Mouse (Mus musculus) gastrocnemius, adult 18-20 months (tissue): ENCODE results near the gene Kansl2. TPM values are rescaled to one million over a fixed set of nuclear protein-coding genes. Genes with fewer than 3 reads are reported as not detected.

ENCODE experiments used
- DNase-seq: peaks from one replicate; pipeline ENCODE4 v3.0.0; 2021; ENCODE audit warnings: low spot score
- long read RNA-seq, 2 experiments: library from polyadenylated mRNA; stranded (forward); transcript quantifications; one replicate each; pipeline ENCODE4 v2.0.0; 2021
- total RNA-seq, 2 experiments: library from RNA; stranded (reverse); gene quantifications; 2 replicates each; pipeline ENCODE4 v1.2.3; 2021

The Kansl2 gene
- total RNA-seq: 10 to 100 TPM; 60.8 to 60.9 TPM
- long read RNA-seq, experiment 1, transcript Kansl2-204 (10 exons, 3,596 nt): major isoform, 104 of 210 reads
- long read RNA-seq, experiment 1, transcript Kansl2-202 (10 exons, 2,324 nt): minor isoform, 50 of 210 reads
- long read RNA-seq, experiment 1, partial matches to known transcripts: 14 of 210 reads
- long read RNA-seq, experiment 1, other reads (novel, unspliced or antisense): 42 of 210 reads
- long read RNA-seq, experiment 2, transcript Kansl2-204 (10 exons, 3,596 nt): major isoform, 109 of 181 reads
- long read RNA-seq, experiment 2, transcript Kansl2-202 (10 exons, 2,324 nt): minor isoform, 25 of 181 reads
- long read RNA-seq, experiment 2, partial matches to known transcripts: 13 of 181 reads
- long read RNA-seq, experiment 2, other reads (novel, unspliced or antisense): 34 of 181 reads

DNA sequence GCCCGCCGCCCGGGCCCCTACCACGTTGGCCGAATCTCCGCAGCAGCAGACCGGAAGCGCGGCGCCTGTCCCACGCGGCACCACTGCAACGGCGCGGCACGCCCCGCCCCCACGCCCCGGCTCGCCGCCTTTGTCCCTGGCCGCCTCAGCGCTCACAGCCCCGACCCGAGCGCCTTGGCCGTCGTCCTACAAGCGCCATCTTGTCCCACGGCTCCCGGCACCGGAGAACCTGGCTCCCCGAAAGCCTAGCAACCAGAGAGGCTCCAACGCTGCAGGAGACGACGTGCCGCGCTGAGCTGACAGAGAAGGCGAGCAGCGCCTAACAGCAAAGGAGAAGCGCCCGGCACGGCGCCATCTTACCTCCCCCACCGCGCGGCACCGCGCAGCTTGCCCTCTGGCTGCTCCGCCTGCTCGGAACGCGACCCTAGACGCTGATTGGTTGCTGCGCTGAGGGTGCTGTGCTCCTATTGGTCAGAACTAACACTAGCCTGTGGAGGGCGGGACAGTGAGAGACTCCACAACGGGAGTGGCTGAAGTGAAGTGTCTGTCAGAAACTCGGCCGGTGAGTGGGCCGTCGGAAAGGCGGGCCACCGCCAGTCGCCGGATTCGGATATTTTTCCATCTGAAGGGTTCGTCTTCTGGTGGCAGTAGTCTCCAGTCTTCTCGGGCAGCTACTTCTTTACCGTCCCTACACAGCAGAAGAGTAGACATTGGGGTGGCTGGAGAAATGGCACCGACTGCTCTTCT is at the start of gene Kansl2:
Gene Kansl2, minus strand, starts transcription at position 384 of the 747 bp plus-strand sequence.
- peak; percentile 99 for DNase-seq

DNA sequence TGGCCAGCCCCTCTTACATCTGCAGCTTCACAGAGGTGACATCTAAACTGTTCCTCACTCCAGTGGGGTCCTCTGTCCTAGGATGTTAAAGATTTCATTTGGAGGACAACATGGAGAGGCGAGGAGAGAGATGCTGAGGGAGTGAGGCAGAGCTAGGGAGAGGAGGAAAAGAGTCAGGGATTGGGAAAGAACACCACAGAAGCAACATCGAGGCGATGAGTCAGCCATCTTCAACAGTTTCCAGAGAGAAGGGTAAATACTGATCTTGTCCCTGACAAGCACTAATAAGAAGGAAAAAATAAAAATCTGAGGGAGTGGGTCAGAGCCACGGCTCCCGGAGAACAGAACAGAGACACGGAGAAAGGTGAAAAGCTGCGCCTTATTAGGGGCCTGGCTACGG is 48.9 kb upstream of the Kansl2 start:
- no peak for DNase-seq

DNA sequence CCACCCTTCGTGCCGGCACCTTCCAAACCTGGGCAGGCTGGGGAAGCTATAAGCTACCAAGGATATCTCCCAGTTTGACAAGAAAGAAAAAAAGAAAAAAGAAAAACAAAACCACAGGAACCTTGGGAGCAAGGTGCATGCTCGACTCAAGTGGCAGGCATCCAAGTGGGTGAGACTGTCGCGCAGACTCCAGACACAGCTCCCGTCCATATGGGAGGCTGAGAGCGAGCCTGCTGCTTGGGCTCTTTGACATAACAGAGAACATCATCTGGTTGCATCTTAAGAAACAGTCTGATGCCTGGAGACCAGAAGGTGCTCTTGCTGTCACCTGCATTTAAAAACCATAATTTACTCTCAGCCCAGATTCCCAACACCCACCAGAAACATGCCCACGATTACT is 48.3 kb upstream of the Kansl2 start:
- no peak for DNase-seq

GRCm38 (mm10) chr15:98579795-98580464 is 45.9 kb upstream of the Kansl2 start:
- DNase-seq: peak; percentile 80

DNA sequence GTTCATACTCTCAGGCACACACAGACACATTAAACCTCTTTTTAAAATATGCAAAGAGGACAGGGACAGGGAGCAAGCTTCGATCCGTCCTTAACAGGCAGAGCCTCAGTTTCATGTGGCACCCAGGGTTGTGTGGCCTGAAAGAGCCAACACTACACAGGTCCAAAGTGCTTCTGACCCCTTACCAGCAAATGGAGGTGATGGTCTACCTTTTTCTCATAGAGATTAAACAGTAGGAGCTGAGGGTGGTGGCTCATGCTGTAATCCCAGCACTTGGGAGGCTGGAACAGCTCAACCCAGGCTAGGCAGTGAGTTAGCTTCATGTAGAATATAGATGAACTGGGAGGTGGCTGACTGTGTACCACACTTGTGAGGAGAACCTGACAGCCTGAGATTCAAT is 45.2 kb upstream of the Kansl2 start:
- DNase-seq: no peak

- DNase-seq: no peak
Observed at GRCm38 (mm10) chr15:98573293-98573692, 39.2 kb upstream of the Kansl2 start.

- no peak for DNase-seq
Observed at GRCm38 (mm10) chr15:98570873-98571538, 36.9 kb upstream of the Kansl2 start, which contains the start of the genes Ccnt1 and 4930415O20Rik. Ccnt1 (minus strand) TSS chr15:98570923. 4930415O20Rik (plus strand) TSS chr15:98571004.

- no peak for DNase-seq
Observed at GRCm38 (mm10) chr15:98569795-98570365, 35.8 kb upstream of the Kansl2 start.

DNA sequence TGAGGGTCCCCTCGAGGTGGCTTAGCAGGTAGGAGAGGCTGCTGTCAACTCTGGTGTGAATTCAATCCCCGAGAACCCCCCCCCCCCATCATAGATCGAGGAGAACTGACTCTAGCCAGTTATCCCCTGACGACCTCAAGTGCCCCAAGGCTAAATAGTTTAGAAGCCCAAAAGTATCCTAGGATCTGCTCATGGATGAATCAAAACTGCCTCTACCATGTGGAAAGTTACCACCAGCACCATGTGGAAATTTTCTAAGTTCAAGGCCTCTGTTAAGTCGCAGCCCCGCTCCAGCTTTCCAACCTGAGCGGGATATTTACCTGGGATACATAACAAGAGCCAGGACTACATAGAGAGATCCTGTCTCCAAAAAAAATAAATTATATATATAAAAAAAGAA is 35.2 kb upstream of the Kansl2 start:
- DNase-seq: no peak

DNA sequence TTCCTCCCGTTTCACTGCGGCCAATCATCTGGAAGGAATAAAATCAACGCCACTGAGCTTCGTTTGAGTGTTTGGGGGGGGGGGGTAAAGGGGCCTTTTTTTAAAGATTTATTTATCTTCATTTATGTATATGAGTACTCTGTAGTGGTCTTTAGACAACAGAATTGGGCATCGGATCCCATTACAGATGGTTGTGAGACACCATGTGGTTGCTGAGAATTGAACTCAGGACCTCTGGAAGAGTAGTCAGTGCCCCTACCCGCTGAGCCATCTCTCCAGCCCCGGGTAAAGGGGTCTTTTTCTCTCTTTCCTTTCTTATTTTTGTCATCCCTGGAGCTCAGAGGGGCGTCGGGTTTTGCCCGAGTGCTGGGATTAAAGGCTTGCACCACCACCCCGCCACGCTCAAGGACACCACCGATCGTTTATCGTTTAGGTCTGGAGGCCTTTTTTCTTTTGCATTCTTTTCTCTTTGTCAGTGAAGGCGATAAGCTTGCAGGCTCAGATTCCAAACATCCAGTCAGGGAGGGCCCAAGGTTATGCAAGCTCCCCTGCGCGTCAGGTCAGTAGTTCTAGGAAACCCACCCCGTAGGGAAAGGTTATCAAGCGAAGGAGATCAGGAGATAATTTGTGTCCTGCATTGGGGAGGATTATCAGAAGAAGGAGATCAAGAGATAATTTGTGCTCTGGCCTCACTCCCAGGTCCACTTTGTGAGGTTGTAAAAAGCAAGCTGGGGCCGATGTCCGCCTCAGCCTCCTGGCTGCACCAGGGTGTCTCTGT is 34.4 kb upstream of the Kansl2 start:
- DNase-seq: no peak

DNA sequence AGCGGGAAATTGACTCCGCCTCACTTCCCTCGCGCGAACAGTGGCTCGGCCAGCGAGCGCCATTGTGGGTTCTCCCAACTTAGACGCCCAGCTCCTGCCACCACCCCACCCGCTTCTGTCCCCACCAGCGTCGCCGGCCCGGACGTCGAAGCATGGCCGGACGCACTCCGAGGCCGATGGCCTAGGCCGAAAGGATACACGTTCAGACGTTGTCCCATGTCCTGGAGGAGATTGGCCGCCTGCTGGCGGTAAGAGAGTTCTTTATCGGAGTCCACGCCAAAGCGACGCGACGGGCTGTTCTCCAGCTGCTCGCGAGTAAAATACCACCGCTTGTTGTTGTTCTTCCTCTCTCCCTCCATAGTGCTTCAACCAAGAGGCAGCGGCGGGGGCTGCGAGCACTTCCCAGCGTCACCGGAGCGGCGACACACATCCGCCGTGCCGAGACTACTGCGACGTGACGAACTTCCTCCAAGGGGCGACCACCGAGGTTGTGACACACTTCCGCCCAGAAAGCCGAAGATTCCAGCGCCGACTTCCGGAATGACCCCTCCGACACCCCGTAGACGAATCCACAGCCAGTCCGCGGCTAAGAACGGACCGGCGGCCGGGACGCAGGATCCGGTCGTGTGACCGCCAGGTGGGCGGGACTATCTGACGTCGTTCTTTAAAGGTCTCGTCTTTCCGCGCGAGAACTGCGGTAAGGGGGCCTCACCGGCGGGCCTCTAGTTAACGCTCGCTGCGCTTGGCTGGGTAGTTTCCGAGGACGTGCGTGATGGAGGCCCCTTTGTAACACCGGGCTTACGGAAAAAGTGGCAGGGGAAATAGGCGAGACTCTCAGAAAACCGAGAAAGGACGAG is 33.4 kb upstream of the Kansl2 start:
- DNase-seq: peak; percentile 100

GRCm38 (mm10) chr15:98566973-98567277 is 32.9 kb upstream of the Kansl2 start:
- DNase-seq: no peak

DNA sequence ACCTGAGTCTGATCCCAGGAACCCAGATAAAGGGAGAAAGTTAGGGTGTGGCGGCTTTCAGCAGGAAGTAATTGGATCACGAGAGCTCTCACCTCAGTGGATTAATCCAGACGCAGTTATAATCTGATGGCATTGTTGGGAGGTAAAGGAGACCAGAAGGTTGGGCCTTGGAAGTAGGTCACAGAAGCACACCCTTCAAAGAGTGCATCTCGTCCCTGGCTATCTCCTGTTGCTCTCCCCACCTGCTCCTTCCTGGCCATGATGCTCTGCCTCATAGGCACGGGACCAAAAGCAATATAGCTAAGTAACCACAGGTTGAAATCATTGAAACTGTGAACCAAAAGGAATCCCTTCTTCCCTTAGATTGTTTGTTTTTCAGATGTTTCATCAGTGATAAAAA is 23.1 kb upstream of the Kansl2 start:
- DNase-seq: no peak

DNA sequence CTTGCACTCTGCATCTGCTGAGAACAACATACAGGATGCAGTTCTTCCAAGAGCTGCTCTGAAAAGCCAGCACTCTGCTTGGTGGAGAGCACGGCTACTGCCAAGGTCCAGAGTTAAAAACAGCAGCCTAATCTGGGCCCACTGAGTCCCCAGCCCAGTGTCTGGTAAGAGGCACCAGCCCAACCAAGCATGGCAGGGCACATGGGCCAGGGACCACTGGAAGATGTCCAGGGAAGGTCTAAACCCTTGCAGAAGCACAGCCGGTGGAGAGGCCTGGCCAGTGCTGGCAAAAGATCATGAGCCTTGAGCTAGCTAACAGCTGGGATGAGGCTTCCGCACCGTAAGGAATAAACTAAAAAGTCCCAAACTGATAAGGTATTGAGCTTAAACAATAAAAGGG is 21.8 kb upstream of the Kansl2 start:
- peak; percentile 57 for DNase-seq

DNA sequence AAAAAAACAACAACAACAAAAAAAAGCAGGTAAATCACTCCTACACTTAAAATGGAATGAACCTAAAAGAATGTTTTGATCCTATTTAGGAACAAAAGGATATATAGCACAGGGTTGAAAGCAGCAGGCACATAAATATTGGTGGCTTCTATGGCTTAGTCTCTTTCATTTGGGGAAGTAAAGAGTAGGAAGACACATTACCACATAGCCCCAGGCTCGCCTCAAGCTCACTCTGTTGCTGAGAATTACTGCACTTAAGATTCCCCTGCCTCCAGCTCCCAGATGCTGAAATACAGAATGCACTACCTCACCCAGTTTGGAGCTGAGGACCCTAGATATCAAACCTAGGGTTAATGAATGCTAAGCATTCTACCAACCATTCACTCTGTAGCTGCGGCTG is 18.7 kb upstream of the Kansl2 start:
- no peak for DNase-seq

- DNase-seq: no peak
Observed at GRCm38 (mm10) chr15:98546843-98547242, 12.8 kb upstream of the Kansl2 start.

GRCm38 (mm10) chr15:98545151-98545550 is 11.1 kb upstream of the Kansl2 start:
- DNase-seq: no peak

DNA sequence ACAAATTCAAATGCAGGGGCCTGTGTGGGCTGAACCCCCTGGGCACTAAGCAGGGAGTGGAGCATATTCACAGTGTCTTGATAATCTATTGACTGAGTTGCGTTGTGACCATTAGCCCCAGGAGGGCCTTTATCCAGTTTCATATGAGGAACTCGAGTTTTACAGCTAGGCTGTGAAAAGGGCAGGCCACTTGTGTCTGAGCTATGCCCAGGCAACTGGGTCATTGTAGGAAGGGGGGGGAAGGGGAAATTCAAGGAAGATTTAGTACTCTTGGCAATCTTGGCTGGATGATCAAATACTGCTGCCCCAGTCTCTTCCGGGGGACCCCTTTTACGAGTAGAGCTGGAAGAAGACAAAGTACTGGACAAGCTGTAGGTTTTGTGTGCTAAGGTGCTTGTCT is 9.3 kb upstream of the Kansl2 start:
- peak; percentile 39 for DNase-seq

- no peak for DNase-seq
Observed at GRCm38 (mm10) chr15:98541064-98541463, 7.0 kb upstream of the Kansl2 start.

- DNase-seq: no peak
Observed at GRCm38 (mm10) chr15:98537923-98538322, 3.9 kb upstream of the Kansl2 start.
